Mouse (Mus musculus) small intestine, adult 2 months (tissue): ENCODE data around the gene March8.

Experiments used
- CTCF ChIP-seq: fragments of 200-500 bp; IDR thresholded peaks from 2 replicates; pipeline ENCODE4 v1.5.1; 2012; ENCODE audit warnings: low read depth, mild to moderate bottlenecking, control low read depth, inconsistent platforms, low read length, moderate library complexity, mixed read lengths; ENCODE audit not compliant: insufficient replicate concordance, insufficient read length; ENCODE audit errors: extremely low read depth
- POLR2A ChIP-seq: fragments of 200-500 bp; IDR thresholded peaks from 2 replicates; pipeline ENCODE4 v1.6.1; 2012; ENCODE audit warnings: low read depth, mild to moderate bottlenecking, control low read depth, inconsistent platforms, low read length, moderate library complexity

GRCm38 (mm10) chr6:116356948-116357325 lies 19.1 kb downstream of the March8 start:
- TF ChIP-seq POLR2A (no peak), CTCF (no peak)
